Mouse (Mus musculus) thymus, adult 18-20 months (tissue): ENCODE data around the gene Cog3.

Experiments used
- DNase-seq, 2 experiments: peaks; one replicate each; pipeline ENCODE4 v3.0.0; 2022; ENCODE audit warnings: mixed read lengths in 2 of 2

The Cog3 gene

DNA sequence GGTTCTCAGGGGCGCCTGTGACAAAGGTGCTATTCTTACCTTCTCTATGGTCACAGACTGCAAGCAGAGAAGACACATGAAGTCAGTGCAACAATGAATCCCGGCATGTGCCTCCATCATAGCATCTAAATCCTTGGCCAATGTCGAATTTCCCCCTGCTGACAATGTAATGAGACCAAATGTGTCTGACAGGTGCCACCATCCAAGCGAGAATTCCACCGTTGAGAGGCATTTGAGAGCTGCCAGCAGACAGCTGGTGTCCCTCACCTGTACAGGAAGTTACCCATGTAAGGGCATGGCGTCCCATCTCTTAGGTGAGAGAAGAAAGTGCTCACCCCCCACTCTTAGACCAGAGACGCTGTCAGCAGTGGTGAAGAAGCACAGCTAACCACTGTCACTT, 4.1 kb upstream of the Cog3 start:
- no peak for DNase-seq

GRCm38 (mm10) chr14:75757821-75758220, 3.5 kb upstream of the Cog3 start:
- DNase-seq: no peak

GRCm38 (mm10) chr14:75756971-75757370, 2.7 kb upstream of the Cog3 start:
- DNase-seq: no peak

DNA sequence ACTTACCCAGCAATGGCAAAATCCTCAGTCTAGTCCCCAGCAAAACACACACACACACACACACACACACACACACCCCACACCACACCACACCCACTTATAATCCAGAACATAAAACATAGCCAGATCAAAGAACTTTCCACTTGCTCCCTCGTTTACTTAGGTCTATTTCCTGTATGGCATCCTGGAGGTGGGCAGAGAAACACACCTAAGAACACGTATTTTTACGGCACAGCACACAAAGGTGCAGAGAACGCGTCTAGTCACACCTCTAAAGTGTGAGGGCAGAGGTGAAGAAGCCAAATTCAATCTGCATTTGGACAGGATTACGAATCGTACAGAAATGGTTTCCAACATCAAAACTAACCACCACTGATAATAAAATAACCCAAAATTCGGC, 1.1 kb downstream of the Cog3 start:
- DNase-seq: no peak

DNA sequence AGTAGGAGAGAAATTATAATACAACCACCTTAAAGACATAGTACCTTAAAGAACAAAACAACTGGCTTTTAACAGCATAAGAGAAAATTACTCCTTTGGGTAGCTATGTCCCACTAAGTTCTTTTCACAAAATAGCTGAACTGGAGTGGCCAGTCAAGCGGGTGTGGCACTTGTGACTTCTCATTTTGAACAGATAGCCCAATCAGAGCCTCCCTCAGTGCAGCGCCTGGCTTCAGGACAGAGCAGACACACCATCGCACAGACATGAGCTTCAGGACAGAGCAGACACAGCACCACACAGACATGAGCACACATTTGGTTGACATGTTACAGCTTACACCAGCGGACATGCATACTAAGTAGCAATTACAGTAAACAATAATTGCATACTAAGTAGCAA, 3.3 kb downstream of the Cog3 start:
- DNase-seq: no peak

DNA sequence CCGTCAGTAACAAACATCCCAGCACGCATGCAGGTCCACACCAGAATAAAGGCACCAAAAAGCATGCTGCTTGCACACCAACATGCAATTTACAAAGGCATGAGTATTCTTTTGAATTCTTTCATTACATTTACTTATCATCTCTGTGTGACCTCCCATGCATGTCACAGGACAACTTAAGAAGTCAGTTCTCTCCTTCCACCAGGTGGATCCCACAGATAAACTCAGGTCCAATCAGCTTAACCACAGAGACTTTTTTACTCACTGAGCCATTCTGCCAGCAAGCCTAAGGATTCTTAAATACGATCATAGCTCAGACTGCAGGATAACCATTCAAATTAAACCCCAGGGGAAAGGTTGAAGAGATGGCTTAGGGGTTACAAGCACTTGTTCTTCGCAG, 5.2 kb downstream of the Cog3 start:
- no peak for DNase-seq

GRCm38 (mm10) chr14:75747960-75748359, 6.4 kb downstream of the Cog3 start:
- no peak for DNase-seq

GRCm38 (mm10) chr14:75741904-75742303, 12.4 kb downstream of the Cog3 start:
- no peak for DNase-seq

- no peak for DNase-seq
Measured at GRCm38 (mm10) chr14:75735597-75735996, 18.7 kb downstream of the Cog3 start.

- DNase-seq: no peak
Measured at GRCm38 (mm10) chr14:75732631-75733030, 21.7 kb downstream of the Cog3 start.

- DNase-seq: no peak
Measured at GRCm38 (mm10) chr14:75731361-75731760, 23.0 kb downstream of the Cog3 start.

DNA sequence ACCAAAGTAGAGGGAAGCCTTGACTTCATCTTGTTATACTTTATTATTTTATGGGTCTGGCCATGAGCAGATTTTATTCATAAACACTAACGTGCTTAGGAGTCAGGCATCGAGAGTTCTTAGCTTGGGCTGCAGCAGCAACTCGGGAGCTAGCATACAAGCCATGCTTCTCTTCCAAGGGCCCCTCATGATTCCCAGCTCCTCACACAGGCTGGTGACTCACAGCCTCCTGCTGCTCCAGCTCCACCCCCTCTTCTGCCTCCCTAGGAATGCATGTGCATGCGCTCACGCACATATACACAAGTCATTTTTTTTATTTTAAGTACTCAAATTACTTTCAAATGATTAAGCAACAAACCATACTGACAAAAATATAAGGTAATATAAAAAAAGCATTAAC, 26.2 kb downstream of the Cog3 start:
- no peak for DNase-seq

DNA sequence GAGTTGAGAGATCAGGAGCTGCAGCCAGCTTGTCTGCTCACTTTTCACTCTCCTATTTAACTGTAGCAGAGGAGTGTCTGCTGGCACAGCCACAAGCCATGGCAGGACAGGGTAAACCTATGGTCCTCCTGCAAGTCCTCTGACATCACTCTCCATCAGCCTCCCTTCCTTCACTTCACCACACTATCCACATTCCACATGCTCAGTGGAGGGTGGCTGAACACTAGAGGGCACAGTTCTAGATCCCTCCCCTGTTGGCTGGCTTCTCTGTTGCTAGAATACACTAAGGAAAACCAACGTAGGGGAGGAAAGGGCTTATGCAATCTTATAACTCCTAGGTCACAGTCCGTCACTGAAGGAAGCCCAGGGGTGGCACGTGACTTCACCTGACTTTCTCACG, 27.3 kb downstream of the Cog3 start:
- DNase-seq: no peak

DNA sequence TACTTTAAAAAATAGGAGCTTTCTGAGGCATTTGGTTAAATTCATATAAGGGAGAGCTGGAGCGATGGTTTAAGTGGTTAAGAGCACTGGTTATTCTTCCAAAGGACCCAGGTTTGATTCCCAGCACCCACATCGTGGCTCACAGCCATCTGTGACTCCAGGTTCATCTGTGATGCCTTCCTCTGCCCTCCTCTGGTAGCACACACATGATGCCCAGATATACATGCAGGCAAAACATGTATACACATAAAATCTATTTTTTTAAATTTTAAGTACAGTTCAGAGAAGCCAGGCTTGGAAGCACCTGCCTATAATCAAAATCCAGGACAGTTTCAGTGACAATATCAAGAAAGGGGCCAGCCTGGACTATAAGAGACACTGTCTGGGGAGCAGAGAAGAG, 31.5 kb downstream of the Cog3 start:
- no peak for DNase-seq

DNA sequence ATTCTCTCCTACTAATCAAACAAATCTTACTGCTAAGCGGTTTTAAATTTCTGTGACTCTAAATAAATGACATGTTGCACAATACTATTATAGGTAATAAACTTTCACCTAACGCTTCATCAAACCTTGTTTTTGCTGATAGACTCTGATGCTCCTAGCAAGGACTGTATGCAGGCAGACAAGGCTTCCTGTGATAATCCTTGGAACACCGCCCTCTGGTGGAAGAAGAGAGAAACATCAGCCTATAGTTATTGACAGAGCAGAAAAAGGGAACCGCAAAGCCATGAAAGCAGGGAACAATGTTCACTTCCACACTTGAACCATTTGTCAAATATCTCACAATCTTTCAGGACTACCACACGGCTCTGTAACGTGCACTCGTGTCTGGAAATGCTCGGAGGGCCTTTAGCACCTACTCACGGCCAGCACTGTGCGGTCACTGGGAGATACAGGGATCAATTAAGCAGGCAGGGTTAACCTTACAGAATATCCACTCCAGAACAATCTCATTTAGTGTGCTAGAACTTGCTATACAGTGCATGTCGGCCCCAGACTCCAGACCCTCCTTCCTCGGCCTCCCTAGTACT, 32.2 kb downstream of the Cog3 start:
- peak in 1 of 2 experiments; percentile 7 for DNase-seq

GRCm38 (mm10) chr14:75720121-75720520, 34.2 kb downstream of the Cog3 start:
- no peak for DNase-seq

DNA sequence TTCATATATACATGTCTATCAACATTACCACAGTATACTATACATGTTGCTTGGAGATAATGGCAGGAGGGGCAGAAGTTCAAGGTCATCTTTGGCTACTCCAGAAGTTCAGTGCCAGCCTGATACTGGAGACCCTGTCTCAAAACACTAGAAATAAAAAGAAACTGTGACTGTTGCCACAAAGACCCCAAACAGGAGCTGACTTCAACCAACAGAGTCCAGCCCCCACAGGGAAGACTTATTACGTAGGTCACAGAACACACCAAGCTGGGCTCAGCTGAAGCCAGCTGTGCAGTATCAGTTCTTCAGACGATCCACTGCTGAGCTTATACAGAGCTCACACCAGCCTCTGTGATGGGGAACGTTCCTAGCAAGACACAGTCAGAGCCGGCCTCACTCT, 37.9 kb downstream of the Cog3 start:
- no peak for DNase-seq

GRCm38 (mm10) chr14:75713661-75714060, 40.7 kb downstream of the Cog3 start:
- DNase-seq: no peak

DNA sequence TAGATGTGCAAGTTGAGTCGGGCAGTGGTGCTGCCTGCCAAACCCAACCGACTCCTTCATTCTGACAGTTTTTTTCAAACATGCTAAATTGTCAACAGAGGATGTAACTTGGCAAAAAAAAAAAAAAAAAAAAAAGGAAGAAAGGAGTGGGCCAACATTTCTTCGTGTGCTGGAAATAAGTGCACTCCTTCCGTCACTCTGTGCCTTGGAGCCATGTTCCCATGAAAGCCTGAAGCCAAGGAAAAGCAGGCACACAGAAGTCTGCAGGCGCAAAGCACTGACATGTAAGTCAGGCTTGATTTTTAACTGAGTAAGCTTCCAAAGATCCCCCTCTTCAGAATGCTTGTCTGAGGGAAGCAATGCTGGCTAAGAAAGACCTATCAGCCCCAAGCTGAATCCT, 41.6 kb downstream of the Cog3 start:
- DNase-seq: no peak

- no peak for DNase-seq
Measured at GRCm38 (mm10) chr14:75711731-75712130, 42.6 kb downstream of the Cog3 start.

DNA sequence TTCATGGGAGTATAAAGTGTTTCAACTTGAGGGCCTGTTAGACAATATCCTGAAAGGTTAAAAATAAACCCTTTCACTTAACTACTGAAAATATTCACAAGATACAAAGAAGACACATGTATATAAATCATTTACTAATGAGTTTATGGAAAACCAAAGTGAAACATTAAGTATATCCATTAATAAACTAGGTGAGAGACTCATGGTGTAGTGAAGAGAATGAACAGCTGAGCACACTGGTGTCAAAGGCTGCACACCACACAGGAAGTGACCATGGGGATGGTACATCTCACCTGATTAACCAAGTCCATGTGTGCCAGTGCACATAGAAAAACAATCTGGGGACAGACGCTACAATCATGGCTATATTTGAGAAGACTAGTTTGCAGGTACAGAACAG, 45.3 kb downstream of the Cog3 start:
- no peak for DNase-seq

DNA sequence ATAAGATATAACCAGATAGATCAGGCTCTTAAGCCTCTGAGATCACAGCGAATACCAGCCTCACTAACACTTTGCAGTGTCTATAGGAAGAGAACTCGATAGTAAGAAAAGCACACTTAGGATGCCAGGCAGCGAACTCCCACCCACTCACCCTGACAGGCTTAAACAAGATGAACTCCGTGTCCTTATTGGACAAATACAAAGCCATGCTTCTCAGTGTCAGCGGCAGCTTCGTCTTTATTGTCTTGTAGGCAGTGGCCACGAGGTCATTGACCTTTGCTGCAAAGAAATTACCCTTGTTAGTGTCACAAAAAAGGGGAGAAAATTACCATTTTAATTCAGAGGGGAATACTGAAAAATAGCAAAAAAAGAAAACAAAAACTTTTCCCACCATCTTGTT, 46.5 kb downstream of the Cog3 start:
- no peak for DNase-seq

- DNase-seq: no peak
Measured at GRCm38 (mm10) chr14:75706647-75707046, 47.7 kb downstream of the Cog3 start.

GRCm38 (mm10) chr14:75697928-75698327, 56.4 kb downstream of the Cog3 start:
- DNase-seq: no peak

DNA sequence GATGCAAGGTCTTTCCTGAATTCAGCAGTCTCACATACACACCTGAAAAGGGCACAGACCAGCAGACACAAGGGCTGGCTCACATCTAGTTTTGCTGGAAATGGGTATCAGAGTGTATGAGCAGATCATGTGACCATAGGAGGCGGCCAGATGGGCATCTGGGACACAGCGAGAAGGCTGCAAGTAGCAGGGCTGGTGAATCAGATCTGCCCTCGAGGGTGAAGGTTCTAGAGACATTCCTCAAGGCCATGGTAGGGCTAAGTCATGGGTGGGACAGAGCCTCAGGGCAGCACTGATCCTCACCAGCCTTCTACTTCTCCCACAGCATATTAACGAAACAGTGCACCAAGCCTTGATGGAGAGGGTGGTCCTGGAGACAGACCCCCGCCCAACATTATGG, 58.2 kb downstream of the Cog3 start:
- DNase-seq: no peak

DNA sequence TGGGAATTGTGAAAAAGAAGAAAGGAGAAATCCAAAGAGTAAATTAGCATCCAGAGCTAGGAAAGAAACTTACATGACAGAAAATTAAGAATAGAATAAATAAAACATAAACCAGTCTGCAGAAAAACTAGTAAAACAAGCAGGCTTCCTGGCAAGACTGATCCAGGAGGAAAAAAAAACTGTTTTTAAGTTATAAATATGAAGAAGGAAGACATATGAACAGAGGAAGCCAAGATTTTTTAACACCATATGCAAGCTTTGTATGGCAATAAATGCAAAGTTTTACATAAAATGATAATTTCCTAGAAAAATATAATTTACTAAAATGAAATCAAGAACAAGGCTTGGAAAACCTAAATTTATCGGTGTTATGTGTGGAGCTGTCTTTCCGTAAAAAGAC, 63.9 kb downstream of the Cog3 start:
- DNase-seq: no peak
